In genomic region chr15:7811856-7812733, GRCm38 (mm10) we compare ENCODE assay signal across 9 mouse cellular contexts. TPM values are rescaled to one million over a fixed set of nuclear protein-coding genes. Genes with fewer than 3 reads are reported as not detected.
DNase-seq lines count a peak whose midpoint lies in the region; ATAC-seq lines count a peak whose summit lies in the region.
"Had no signal": no experiment of that assay in that cellular context is flagged by ENCODE, and none has a peak within 500 bp of the region (broad histone marks: within the 10 kb centered on the region; RNA-seq: fewer than 3 reads in every experiment).

No protein-coding gene starts in this region.

- peak overlapping the region; percentile 98 for H3K4me2 ChIP-seq in heart, embryonic 13.5 days
- H3K4me2 ChIP-seq in hindbrain, embryonic 14.5 days (replicated peaks) = peak overlapping the region; percentile 100; the same call in 1 of the 2 replicates
- H3K4me2 ChIP-seq in neural tube, embryonic 11.5 days (ENCODE audit: low read depth) = peak overlapping the region; percentile 94; the same call in 1 of the 2 replicates

- peaks cover 100% of the 10 kb centered on the region for H3K27me3 ChIP-seq in heart, embryonic 13.5 days (replicated peaks)
- peaks cover 97% of the 10 kb centered on the region for H3K27me3 ChIP-seq in hindbrain, embryonic 14.5 days (ENCODE audit: control insufficient read depth, insufficient read depth, low read length)
- peaks cover 88% of the 10 kb centered on the region for H3K27me3 ChIP-seq in neural tube, embryonic 11.5 days (ENCODE audit: control insufficient read depth, insufficient read depth, low read length)
- H3K27me3 ChIP-seq: CH12.LX had no signal

- WGBS in heart, embryonic 13.5 days = 10% methylated on average over 24 of the region's 24 CpGs
- 4% methylated on average over 24 of the region's 24 CpGs for WGBS in hindbrain, embryonic 14.5 days
- 2% methylated on average over 24 of the region's 24 CpGs for WGBS in neural tube, embryonic 11.5 days

- peaks cover 58% of the 10 kb centered on the region for H3K4me1 ChIP-seq in heart, embryonic 13.5 days
- H3K4me1 ChIP-seq in hindbrain, embryonic 14.5 days (replicated peaks; ENCODE audit: control insufficient read depth, insufficient read depth, low read length) = peaks cover 32% of the 10 kb centered on the region
- peaks cover 9% of the 10 kb centered on the region; the same call in 1 of the 2 replicates for H3K4me1 ChIP-seq in neural tube, embryonic 11.5 days (ENCODE audit: control insufficient read depth, insufficient read depth, low read length)

- H3K27ac ChIP-seq in heart, embryonic 13.5 days (replicated peaks) = no peak overlapping the region
- no peak overlapping the region for H3K27ac ChIP-seq in hindbrain, embryonic 14.5 days
- no peak overlapping the region for H3K27ac ChIP-seq in neural tube, embryonic 11.5 days (ENCODE audit: low read depth, low read length)

- H3K9ac ChIP-seq in heart, embryonic 13.5 days = peak overlapping the region; percentile 78; the same call in 1 of the 2 replicates
- H3K9ac ChIP-seq in hindbrain, embryonic 14.5 days = no peak overlapping the region
- no peak overlapping the region for H3K9ac ChIP-seq in neural tube, embryonic 11.5 days (ENCODE audit: low read length)

- peak overlapping the region; percentile 65 for H3K4me3 ChIP-seq in heart, embryonic 13.5 days
- H3K4me3 ChIP-seq in hindbrain, embryonic 14.5 days (replicated peaks; ENCODE audit: low read length) = peak overlapping the region; percentile 58; the same call in 1 of the 2 replicates
- no peak overlapping the region; the same call in 1 of the 2 replicates for H3K4me3 ChIP-seq in neural tube, embryonic 11.5 days (ENCODE audit: low read depth, low read length)

- H3K36me3 ChIP-seq in heart, embryonic 13.5 days = no peaks in the 10 kb centered on the region
- no peaks in the 10 kb centered on the region for H3K36me3 ChIP-seq in hindbrain, embryonic 14.5 days (replicated peaks; ENCODE audit: control insufficient read depth, insufficient read depth)
- no peaks in the 10 kb centered on the region for H3K36me3 ChIP-seq in neural tube, embryonic 11.5 days (ENCODE audit: control insufficient read depth, insufficient read depth, low read length)

- ATAC-seq in heart, embryonic 13.5 days (ENCODE audit: extremely low read depth, insufficient number of reproducible peaks, low FRiP score, low TSS enrichment) = no peak
- no peak for ATAC-seq in hindbrain, embryonic 14.5 days (ENCODE audit: low FRiP score)
- no peak for ATAC-seq in neural tube, embryonic 11.5 days (ENCODE audit: insufficient read depth, low FRiP score, low TSS enrichment)
- ATAC-seq in megakaryocyte, adult 5-6 weeks (ENCODE audit: poor library complexity, severe bottlenecking) = no peak

- DNase-seq in heart, adult 11 months = no peak
- peak; percentile 40 for DNase-seq in ZHBTc4 (ENCODE audit: low read depth, low spot score)
- no peak for DNase-seq in hindbrain, embryonic 14.5 days (ENCODE audit: low spot score)
- DNase-seq in neural tube, embryonic 11.5 days (ENCODE audit: low spot score) = peak; percentile 31
- DNase-seq in adrenal gland, postnatal 14 days = no peak
- DNase-seq in cerebellum, postnatal 10 days = no peak

- H3K9me3 ChIP-seq in heart, embryonic 13.5 days = no peaks in the 10 kb centered on the region
- no peaks in the 10 kb centered on the region for H3K9me3 ChIP-seq in hindbrain, embryonic 14.5 days (ENCODE audit: control insufficient read depth, low read length)
- H3K9me3 ChIP-seq in neural tube, embryonic 11.5 days (ENCODE audit: control insufficient read depth, low read length) = no peaks in the 10 kb centered on the region

RNA-seq across cellular contexts. Expression of gene Gdnf, which starts 1.4 kb away (rescaled TPM):
- 0.17 and 0.34 TPM in 2 replicates for polyA plus RNA-seq in heart, embryonic 13.5 days (2015; fragmentation: Nextera tagmentation; extraction: Ambion mirVana)
- 0.19 and 0.39 TPM in 2 replicates for polyA plus RNA-seq in hindbrain, embryonic 14.5 days (2014; fragmentation: Nextera tagmentation; extraction: Ambion mirVana)
- 0.19 and 0.28 TPM in 2 replicates for polyA plus RNA-seq in neural tube, embryonic 11.5 days (2014; fragmentation: Nextera tagmentation; extraction: Ambion mirVana)
- 0.11 and 0.19 TPM in 2 replicates for total RNA-seq in adrenal gland, postnatal 14 days (2021)
- not detected in 2 replicates for total RNA-seq in megakaryocyte, adult 5-6 weeks (2015)
- not detected in 2 replicates for total RNA-seq in megakaryocyte, adult 5-6 weeks (2017)
- total RNA-seq: CH12.LX had no signal

Comparison
In these comparisons a context has a peak if more than half of its experiments do, and no peak if none do; other contexts are left out.
1. DNase-seq: peak in ZHBTc4 (single experiment) and neural tube, embryonic 11.5 days (single experiment); none in heart, adult 11 months (single experiment), hindbrain, embryonic 14.5 days (single experiment), adrenal gland, postnatal 14 days (single experiment) and cerebellum, postnatal 10 days (0 of 2).
2. Peak in every context shown above with its lines, with median percentiles within 50 percentile points of each other: H3K4me2 ChIP-seq.